Mouse (Mus musculus) liver, adult (tissue): ENCODE results near the gene Lipm.

Experiments
- GATA4 ChIP-seq: IDR thresholded peaks from 2 replicates; pipeline ENCODE4 v1.6.1; 2014; ENCODE audit warnings: mild to moderate bottlenecking, low read length; ENCODE audit not compliant: insufficient replicate concordance

Lipm gene

GRCm38 (mm10) chr19:34148421-34148820, 47.7 kb downstream of the Lipm start:
- no peak for TF ChIP-seq GATA4

- TF ChIP-seq GATA4: no peak
These were observed 51.2 kb downstream of the Lipm start for GRCm38 (mm10) chr19:34151909-34152308.

GRCm38 (mm10) chr19:34153263-34154144, 52.8 kb downstream of the Lipm start:
- TF ChIP-seq GATA4: no peak

GRCm38 (mm10) chr19:34162693-34163092, 62.0 kb downstream of the Lipm start:
- no peak for TF ChIP-seq GATA4

GRCm38 (mm10) chr19:34165891-34166290, 65.2 kb downstream of the Lipm start, which contains the start of gene Ankrd22:
Ankrd22 (minus strand) TSS chr19:34166053.
- no peak for TF ChIP-seq GATA4

- TF ChIP-seq GATA4: no peak
These were observed 65.7 kb downstream of the Lipm start for GRCm38 (mm10) chr19:34166386-34166785.

- TF ChIP-seq GATA4: no peak
These were observed 67.3 kb downstream of the Lipm start for GRCm38 (mm10) chr19:34167896-34168661.

- no peak for TF ChIP-seq GATA4
These were observed 68.4 kb downstream of the Lipm start for GRCm38 (mm10) chr19:34169121-34169520.

GRCm38 (mm10) chr19:34171167-34171566, 70.4 kb downstream of the Lipm start:
- TF ChIP-seq GATA4: no peak
